Mouse (Mus musculus) adrenal gland, adult 8-10 months (tissue): Measurements from ENCODE around the gene Fads2. TPM values are rescaled to one million over a fixed set of nuclear protein-coding genes. Genes with fewer than 3 reads are reported as not detected.

Experiments
- DNase-seq: peaks from one replicate; pipeline ENCODE4 v3.0.0; 2022
- total RNA-seq, 4 experiments: library from RNA; stranded (reverse); gene quantifications; 2 replicates each; pipeline ENCODE4 v1.2.4; 2022

Gene Fads2
- total RNA-seq, 4 experiments from 2014 or later, result 1,620 to 2,476 (median 1,986) TPM

DNA sequence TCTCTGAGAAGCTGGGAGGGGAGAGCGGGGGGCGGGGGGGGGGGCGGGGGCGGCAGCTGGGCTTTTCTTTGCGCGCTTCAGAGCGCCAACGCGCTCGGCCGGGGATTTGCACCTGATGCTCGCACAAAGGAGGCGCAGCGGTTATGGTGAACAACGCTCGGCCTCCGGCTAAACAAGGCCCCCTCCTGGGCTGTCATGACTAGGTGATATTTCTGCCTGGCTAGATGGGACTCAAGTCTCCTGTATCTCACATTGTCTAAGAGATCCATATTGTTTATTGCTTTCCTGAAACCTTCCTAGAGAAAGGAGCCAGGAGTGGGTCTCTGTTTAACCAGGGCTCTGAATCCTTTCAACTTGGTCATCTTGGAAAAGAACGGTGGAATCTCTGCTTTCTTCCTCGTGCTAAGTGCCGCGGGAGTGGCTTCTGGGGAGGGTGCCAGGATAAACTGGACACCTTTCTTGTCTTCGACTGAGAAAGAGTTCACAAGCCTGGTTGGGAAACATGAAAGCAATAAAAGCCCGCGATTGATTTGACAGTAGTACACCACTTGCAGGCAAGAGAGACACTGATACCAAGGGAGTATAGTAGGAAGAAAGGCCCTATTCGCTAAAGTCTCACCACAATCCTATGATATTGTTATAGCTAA, 631 bp upstream of the Fads2 start:
- DNase-seq, result no peak

GRCm38 (mm10) chr19:10100631-10101071, 895 bp downstream of the Fads2 start:
- DNase-seq, result peak; percentile 75

DNA sequence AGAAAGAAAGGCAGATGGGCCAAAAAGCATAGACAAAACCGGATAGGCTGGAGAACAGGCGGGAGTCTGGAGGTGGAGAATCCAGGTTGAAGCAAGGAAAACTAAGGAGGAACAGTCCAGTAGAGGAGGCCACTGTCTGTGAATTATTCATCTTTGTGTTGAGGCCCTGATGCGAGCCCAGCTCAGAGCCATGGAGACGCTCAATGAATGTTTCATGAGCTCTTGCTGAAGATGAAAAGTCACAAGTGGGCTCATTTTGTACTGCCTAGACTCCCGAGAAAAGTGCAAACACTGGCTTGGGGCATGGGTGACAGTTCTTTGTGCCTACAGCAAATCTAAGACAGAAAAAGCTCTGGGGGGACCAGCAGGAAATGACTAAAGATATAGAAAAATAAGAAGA, 3.7 kb downstream of the Fads2 start:
- DNase-seq, result no peak

DNA sequence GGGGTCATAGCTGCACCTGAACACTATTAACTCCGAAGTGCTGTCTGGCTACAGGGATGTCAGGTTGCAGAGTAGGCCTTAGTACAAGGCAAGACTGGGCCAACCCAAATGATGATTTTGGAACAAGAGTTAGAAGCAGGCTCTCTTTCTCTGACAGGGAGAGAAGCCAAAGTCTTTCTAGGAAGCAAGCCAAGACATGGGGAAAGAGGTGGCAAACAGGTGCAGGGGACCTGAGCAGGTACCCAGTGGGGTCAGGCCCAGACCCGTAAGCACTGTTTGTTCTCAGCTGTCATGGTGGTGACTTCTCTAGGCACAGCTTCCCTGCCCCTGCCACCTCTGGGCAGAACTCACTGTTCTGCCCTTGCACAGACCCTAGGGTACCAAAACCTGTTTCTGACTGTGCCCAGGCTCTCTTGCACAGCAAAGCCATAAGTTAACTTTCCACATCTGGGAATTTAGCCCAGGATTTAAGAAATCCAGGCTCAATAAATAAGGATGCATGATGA, 5.1 kb downstream of the Fads2 start:
- DNase-seq, result no peak

DNA sequence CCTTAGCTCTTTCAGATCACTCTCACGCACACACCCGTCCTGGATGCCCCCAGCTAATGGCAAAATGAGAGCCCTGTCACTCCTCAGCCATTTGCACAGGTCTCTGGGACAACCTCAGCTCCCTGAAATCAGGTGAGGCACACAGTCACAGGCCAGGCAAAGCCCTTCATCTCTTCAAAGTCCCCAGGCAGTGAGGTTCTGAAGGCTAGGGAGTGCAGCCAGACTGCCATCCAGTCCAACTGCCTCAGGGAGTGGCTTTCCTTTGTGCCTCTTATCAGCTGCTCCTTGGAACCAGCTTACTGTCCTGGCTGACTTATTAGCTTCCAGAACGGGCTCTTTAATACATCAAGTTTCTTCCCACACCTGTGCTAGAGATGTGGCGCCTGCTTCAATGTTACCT, 6.9 kb downstream of the Fads2 start:
- DNase-seq, result no peak

- DNase-seq, result no peak
Observed at GRCm38 (mm10) chr19:10093829-10094228, 7.7 kb downstream of the Fads2 start.

GRCm38 (mm10) chr19:10086976-10087375, 14.6 kb downstream of the Fads2 start:
- no peak for DNase-seq

DNA sequence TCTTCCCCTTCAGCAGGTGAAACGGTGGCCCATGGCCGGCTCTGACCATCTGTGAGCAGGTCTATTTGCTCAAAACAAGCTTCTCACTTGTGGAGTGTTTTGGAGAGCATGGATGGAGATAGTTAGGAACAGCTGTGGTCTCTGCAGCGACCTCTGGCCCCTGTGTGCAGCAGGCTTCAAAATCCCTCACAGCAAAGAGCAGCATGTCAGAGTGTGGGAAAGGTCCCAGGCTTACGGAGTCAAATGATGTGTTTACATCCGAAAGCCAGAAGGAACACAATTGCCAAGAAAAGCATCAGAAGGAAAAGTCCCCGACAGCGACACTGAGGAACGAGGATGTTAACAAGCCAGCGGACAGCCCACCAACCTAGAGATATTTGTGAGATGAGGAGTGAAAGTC, 16.1 kb downstream of the Fads2 start:
- DNase-seq, result no peak

DNA sequence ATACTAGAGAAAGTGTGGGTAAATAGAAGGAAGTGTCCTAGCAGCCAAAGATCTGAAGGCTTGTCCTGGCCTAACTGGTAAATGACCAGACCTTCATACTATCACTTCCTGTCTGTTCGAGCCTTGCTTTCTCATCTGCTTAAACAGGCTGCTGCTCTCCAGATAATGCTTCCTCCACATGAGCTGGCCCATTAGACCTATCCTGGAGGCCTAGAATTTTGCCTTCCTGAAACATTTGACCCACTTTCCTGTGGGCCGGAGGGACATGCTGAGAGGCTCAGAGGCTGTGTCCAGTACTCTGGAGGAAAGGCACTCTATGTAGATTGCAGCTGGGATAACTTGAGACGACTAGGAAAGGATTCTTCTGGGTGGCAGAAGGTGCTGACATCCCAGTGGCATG, 19.4 kb downstream of the Fads2 start:
- DNase-seq, result no peak

GRCm38 (mm10) chr19:10080384-10080783, 21.2 kb downstream of the Fads2 start:
- peak; percentile 76 for DNase-seq

- DNase-seq, result no peak
Observed at GRCm38 (mm10) chr19:10078392-10078791, 23.2 kb downstream of the Fads2 start.

DNA sequence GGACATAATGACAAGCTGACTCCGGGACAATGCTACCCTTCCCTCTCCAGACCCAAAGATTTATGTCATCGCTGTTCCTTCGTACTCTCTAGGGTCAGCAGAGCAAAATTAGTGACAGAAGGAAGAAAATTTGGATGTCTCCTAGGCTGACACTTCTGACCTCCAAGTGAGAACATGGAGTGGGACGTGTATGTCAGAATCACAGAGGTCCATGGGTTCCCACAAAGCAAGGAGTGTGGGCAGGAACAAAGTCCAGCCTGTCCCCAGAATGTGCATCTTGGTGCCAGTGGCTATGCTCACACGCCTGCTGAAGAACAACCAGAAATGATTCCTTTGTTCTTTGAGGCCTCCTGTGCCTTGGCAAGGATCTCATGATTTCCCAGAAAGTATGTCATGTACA, 28.4 kb downstream of the Fads2 start:
- DNase-seq, result no peak

GRCm38 (mm10) chr19:10071892-10072291, 29.7 kb downstream of the Fads2 start:
- no peak for DNase-seq

GRCm38 (mm10) chr19:10071166-10071565, 30.4 kb downstream of the Fads2 start:
- DNase-seq, result peak; percentile 73

DNA sequence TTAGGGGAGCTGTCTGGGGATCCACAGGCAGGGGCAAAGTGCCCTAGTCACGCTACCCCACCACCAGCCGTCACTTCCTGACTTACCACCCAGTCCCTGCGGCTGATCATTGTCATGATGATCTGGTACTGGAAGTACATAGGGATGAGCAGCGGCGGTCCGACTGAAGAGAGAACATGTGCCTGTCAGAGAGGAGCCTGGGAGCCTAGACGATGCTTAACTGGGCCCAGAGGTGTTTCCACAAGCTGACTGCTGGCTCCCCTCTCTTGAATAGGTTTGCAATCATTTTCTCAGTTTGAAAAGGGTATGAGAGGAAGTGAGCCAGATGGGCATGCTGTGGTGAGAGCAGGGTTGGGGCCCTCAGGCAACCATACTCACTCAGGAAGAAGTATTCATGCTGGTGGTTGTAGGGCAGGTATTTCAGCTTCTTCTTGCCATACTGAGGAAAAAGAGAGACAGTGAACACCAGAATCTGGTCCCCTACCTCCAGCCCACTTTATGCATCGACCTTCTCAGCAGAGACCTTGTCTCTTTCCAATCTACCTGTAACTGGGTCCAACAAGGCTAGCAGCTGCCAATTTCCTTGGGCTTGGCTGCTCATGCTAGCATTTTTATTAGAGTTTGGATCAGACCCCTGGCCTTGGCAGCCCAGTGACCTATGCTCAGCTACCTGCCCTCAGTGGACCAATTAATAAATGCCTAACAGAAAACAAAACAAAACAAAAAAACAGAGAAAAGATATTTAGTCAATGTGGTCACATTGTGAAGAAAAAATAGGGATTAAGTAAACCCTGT, 31.2 kb downstream of the Fads2 start:
- no peak for DNase-seq

- DNase-seq, result no peak
Observed at GRCm38 (mm10) chr19:10067701-10068100, 33.8 kb downstream of the Fads2 start.

- DNase-seq, result no peak
Observed at GRCm38 (mm10) chr19:10066502-10066901, 35.0 kb downstream of the Fads2 start.

- no peak for DNase-seq
Observed at GRCm38 (mm10) chr19:10066189-10066500, 35.4 kb downstream of the Fads2 start.

GRCm38 (mm10) chr19:10065465-10066188, 35.9 kb downstream of the Fads2 start:
- no peak for DNase-seq

GRCm38 (mm10) chr19:10064173-10065012, 37.2 kb downstream of the Fads2 start:
- DNase-seq, result no peak

DNA sequence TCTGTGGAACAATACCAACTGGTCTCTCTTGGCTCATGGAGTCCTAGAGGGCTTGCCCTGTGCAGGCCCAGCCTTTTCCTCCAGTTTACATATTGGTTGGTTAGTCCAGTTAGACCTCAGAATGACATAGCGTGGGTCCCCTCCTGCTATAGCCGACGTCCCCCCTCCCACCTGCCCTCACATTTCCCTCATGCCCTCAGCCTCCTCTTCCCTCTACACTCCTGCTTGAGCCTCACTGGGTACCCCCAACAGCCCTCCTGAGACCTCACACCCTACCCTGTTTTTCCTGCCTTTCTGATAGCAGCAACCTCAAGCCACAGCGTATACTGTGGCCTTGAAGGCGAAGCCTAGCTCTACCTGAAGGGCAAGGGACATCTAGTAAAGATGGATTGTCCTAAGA, 38.7 kb downstream of the Fads2 start:
- DNase-seq, result no peak

GRCm38 (mm10) chr19:10062292-10062691, 39.3 kb downstream of the Fads2 start:
- no peak for DNase-seq
